Mouse (Mus musculus) frontal cortex, postnatal 14 days (tissue): Measurements from ENCODE around the gene Rilp.

Source experiments
- DNase-seq, 2 experiments: peaks; one replicate each; pipeline ENCODE4 v3.0.0; 2022; ENCODE audit warnings: low spot score in 2 of 2

The Rilp gene

GRCm38 (mm10) chr11:75509741-75510626 is at the start of gene Rilp:
Gene Rilp (plus strand): TSS chr11:75510094.
- DNase-seq: peak in 1 of 2 experiments; percentile 43

DNA sequence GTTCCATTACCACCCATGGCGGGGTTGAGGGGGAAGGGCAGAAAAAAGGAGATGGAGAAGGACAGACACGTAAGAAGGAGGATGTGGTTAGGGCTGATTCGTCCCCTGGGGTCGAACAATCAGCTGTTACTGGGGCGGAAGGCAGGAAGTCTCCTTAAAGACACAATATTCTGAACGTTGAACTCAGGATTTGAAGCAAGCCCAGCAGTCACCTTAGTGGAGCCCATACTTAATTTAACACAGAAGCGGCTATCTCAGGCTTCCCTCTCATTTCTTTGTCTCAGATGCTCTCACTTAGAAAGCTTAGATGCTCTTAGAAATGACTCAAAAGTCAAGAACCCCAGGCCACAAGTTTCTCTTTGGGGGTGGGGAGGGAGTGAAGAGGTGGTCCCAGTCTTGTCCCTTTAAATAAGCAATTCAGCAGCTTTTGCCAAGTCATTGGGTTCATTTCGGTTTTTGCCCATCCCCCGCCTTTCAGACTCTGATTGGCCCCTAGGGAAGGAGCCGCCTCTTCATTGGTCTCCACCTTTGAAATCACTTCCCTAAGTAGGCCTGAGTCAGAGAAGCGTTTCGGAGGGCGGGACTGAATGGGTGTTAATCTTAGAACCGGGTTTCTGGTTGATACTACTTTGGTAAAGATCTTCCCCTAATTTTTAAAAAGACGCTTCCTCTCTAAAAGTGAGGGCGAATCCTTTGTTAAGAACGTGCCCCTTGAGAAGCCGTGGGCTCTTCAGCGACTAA is 49.6 kb upstream of the Rilp start:
- DNase-seq: peak; percentile 89 to 92

DNA sequence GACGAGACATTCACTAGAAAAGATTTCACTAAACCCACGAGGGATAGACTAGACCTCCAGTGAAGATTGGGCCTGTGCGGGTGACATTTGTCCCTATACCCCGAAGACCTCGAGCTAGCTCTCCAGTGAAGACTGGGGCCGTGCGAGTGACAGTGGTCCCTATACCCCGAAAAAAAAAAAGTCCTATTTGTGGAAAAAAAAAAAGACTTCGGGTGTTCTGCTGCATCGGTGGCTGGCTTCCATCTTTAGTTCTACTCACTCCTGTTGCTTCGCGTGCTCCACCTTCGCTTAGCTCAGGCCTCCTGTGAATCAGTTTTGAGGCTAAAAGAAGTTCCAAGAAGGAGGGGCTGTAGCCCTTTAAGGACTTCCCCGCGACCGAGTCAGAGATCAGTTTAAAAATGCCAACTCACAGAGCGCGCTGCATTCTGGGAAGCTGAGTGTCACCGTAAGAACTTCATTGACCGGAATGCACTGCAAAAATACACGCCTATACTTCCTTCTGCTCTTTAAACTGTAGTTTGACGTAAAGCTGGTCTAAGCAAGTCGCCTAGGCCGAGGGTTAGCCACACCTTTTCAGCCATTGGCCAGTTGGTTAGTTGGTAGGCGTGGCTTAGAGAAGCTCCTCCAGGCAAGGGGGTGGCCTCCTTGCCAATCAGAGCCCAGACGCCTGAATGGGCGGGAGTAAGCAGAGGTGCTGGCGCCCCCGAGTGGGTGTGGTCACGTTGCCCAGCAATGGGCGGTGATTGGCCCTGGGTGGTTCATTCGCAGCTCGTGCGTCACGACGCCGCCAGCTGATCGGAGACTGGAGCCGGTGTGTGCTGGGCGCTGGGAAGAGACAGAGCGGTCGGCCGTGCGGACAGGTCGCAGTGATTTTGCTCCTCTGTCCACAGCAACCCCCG is 48.8 kb upstream of the Rilp start, which contains the start of gene Tlcd2:
TSS of gene Tlcd2 (plus strand) at position 872 of the 899 bp plus-strand sequence.
- DNase-seq: peak; percentile 99 to 100

- DNase-seq: no peak
Observed at GRCm38 (mm10) chr11:75461743-75462252, 48.1 kb upstream of the Rilp start.

GRCm38 (mm10) chr11:75462253-75462783 is 47.6 kb upstream of the Rilp start:
- peak in 1 of 2 experiments; percentile 55 for DNase-seq

- peak in 1 of 2 experiments; percentile 57 for DNase-seq
Observed at GRCm38 (mm10) chr11:75462865-75463336, 47.0 kb upstream of the Rilp start.

GRCm38 (mm10) chr11:75463624-75464023 is 46.3 kb upstream of the Rilp start:
- DNase-seq: no peak

DNA sequence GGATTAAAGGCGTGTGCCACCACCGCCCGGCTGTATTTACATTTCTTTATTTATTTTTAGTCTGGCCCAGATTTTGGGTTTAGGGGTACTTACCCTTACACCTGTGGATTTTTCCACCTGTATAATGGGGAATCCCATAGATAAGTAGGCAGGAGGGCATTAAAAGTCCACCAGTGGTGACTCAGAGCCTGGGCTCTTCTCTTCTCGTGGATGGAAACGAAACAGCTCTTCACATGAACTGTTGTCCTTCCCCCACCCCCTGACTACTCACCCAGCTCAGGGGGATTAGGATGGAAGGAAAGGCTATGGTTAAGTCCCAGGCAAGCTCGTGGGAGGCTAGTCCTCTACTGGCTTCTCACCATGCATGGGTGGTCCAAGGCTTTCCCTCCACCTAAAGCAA is 45.5 kb upstream of the Rilp start:
- no peak for DNase-seq

- DNase-seq: no peak
Observed at GRCm38 (mm10) chr11:75465051-75465450, 44.8 kb upstream of the Rilp start.

- DNase-seq: no peak
Observed at GRCm38 (mm10) chr11:75466731-75467505, 43.0 kb upstream of the Rilp start.

DNA sequence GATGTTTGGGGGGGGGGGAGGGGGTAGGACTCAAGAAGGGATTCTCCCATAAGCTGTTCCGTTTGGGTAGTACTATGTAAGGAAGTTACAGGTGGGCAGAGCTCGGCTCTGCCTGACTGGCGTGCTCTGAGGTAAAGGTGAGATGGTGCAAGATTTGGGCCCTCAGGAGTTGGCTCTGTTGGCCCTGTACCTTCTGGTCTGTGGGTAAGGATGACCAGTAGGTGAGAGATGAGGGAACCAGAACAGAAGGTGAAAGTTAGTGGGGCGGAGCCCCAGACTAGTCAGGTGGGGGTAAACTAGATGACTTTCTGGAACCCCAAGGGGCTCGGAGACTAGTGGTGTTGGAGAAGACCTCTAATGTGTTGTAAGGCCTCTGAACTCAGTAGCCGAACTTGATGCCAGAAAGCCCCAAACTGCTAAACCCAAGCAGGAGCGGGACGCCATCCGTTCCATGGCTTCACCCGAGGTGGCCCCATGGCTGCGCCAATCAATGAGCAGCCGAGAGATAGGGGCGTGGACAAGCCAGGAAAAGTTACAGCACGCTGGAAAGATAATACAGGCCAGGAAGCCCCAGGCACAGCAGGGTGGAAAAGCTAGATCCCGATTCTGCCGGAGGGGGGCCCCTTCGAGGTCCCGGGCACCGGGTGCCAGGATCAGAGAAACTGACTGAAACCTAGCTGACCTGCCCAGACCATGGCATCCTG is 42.2 kb upstream of the Rilp start:
- no peak for DNase-seq

- no peak for DNase-seq
Observed at GRCm38 (mm10) chr11:75468410-75468809, 41.5 kb upstream of the Rilp start.

GRCm38 (mm10) chr11:75469261-75469660 is 40.6 kb upstream of the Rilp start:
- DNase-seq: no peak

DNA sequence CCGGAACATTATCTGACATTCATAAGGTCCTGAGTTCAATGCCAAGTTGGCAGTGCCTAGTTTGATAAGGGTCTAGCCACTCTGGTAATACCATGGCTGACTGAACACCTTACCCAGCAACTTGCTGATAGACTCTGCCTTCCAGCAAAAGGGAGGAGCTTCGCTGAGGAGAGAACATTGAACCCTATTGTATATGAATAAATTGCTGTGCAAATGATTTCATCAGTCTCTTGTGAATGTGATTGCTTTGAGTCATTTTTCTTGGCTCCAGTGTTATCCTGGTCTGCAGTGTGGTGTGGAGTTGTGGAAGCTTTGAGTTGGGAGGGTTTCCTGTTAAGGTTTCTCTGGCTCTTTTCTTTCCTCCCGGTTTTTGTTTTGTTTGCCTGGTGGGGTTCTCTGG is 39.2 kb upstream of the Rilp start:
- DNase-seq: no peak

- DNase-seq: no peak
Observed at GRCm38 (mm10) chr11:75472469-75473081, 37.3 kb upstream of the Rilp start.

DNA sequence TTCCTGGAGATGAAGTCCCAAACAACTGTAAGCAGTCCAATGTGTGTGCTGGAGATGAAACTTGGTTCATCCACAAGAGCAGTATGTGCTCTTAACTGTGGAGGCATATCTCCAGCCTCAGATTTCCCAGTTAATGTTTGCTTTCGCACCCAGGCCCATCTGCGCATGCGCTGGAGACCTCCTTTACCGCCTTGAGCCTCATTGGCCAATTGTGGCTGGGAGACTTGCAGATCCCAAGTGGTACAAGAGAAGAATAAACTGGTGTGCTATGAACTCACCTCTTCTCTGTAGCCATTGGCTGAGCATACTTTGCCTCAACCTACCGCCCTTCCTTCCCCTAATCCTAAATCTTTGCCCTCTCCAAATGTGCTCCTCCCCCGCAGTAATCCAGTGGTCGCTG is 36.5 kb upstream of the Rilp start:
- no peak for DNase-seq

- no peak for DNase-seq
Observed at GRCm38 (mm10) chr11:75486192-75486591, 23.7 kb upstream of the Rilp start.

DNA sequence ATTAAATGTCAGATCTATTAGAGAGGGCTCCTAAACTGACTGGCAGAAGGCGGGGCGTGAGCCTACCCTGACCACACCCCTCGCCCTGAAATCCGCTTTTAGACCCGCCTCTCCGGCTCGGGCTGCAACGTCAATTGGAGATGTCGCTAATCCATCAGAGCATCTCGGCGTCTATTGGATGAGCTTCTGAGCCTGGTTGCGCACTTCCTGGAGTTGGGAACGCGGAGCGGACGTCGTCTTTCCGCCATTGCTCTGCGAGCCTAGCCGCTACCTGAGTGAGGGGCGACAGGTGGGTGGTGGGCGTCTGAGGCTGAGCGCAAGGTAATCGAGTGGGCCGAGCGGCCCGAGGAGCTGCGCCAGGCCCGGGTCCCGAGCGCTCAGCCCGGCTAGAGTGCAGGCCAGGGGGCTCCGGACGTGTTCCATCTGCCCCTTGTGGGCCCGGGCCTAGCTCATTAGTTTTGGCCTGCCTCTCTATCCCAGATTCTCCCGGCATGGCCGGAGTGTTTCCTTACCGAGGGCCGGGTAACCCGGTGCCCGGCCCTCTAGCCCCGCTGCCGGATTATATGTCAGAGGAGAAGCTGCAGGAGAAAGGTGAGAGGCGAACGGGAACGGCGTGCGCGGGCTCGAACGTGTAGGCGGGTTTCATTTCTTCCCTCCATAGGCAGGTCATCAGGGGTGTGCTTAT is 23.2 kb upstream of the Rilp start, which contains the start of gene Prpf8:
TSS of gene Prpf8 (plus strand) at position 216 of the 685 bp plus-strand sequence.
- DNase-seq: peak; percentile 96 to 98
